Mouse (Mus musculus): ENCODE measurements around the gene Slc38a6. TPM values are rescaled to one million over a fixed set of nuclear protein-coding genes. Genes with fewer than 3 reads are reported as not detected.

Slc38a6 gene
- polyA plus RNA-seq, 1 experiment from 2014 or later = 9.5 TPM

- Histone ChIP-seq H3K4me3 (replicated peaks) (no peak overlapping the region), H3K27me3 (no peaks in the 10 kb centered on the region), H3K9me3 (replicated peaks) (no peaks in the 10 kb centered on the region), H3K9ac (no peak overlapping the region), H3K36me3 (no peaks in the 10 kb centered on the region), H3K4me1 (peaks cover 23% of the 10 kb centered on the region), H3K27ac (no peak overlapping the region), H3K4me2 (no peak overlapping the region)
- WGBS = 74% methylated on average over 3 of the region's 3 CpGs
- no peak for ATAC-seq (replicated peaks; ENCODE audit: low FRiP score)
Observed at GRCm38 (mm10) chr12:73401520-73402130, 115.0 kb downstream of the Slc38a6 start.

- no peak for ATAC-seq (replicated peaks; ENCODE audit: low FRiP score)
- Histone ChIP-seq H3K27ac (no peak overlapping the region), H3K36me3 (no peaks in the 10 kb centered on the region), H3K4me1 (peaks cover 23% of the 10 kb centered on the region), H3K9ac (no peak overlapping the region), H3K4me2 (no peak overlapping the region), H3K9me3 (replicated peaks) (no peaks in the 10 kb centered on the region), H3K27me3 (no peaks in the 10 kb centered on the region), H3K4me3 (replicated peaks) (no peak overlapping the region)
- 67% methylated on average over 5 of the region's 5 CpGs for WGBS
Observed at GRCm38 (mm10) chr12:73402137-73402712, 115.6 kb downstream of the Slc38a6 start.

- no peak overlapping the region for H3K9ac ChIP-seq
- 78% methylated on average over 11 of the region's 11 CpGs for WGBS
- no peaks in the 10 kb centered on the region for H3K27me3 ChIP-seq
- no peak overlapping the region for H3K4me2 ChIP-seq
- H3K36me3 ChIP-seq = no peaks in the 10 kb centered on the region
- H3K4me3 ChIP-seq (replicated peaks) = no peak overlapping the region
- H3K9me3 ChIP-seq (replicated peaks) = no peaks in the 10 kb centered on the region
- ATAC-seq (replicated peaks; ENCODE audit: low FRiP score) = no peak
- H3K4me1 ChIP-seq = peaks cover 23% of the 10 kb centered on the region
- H3K27ac ChIP-seq = no peak overlapping the region
Observed at GRCm38 (mm10) chr12:73402851-73403665, 116.5 kb downstream of the Slc38a6 start.

Other genes starting within 250 kb of the Slc38a6 start
- gene Six1, start 232.9 kb upstream of the Slc38a6 start, polyA plus RNA-seq (2015; fragmentation: Nextera tagmentation; extraction: Ambion mirVana) = 1.9 and 2.3 TPM in 2 replicates
- 4.2 and 4.5 TPM in 2 replicates for gene Six4, start 173.3 kb upstream of the Slc38a6 start, polyA plus RNA-seq (2015; fragmentation: Nextera tagmentation; extraction: Ambion mirVana)
- 33.4 and 35.4 TPM in 2 replicates for gene Mnat1, start 163.1 kb upstream of the Slc38a6 start, polyA plus RNA-seq (2015; fragmentation: Nextera tagmentation; extraction: Ambion mirVana)
- 20.7 TPM in 2 replicates for gene Trmt5, start 69 bp upstream of the Slc38a6 start, polyA plus RNA-seq (2015; fragmentation: Nextera tagmentation; extraction: Ambion mirVana)

All from kidney, embryonic 15.5 days (tissue).